Mouse (Mus musculus) thymus, adult 2 months (tissue): ENCODE measurements around the gene Pfkm.

Experiments used
- CTCF ChIP-seq: fragments of 200-500 bp; IDR thresholded peaks from 2 replicates; pipeline ENCODE4 v1.5.1; 2012; ENCODE audit warnings: mild to moderate bottlenecking, control low read depth, low read length, moderate library complexity, borderline replicate concordance; ENCODE audit not compliant: control insufficient read depth, poor library complexity, insufficient read depth; ENCODE audit errors: extremely low read depth
- POLR2A ChIP-seq: fragments of 200-500 bp; IDR thresholded peaks from 2 replicates; pipeline ENCODE4 v1.6.1; 2012; ENCODE audit warnings: mild to moderate bottlenecking, low read length, control low read depth, moderate library complexity; ENCODE audit not compliant: control insufficient read depth, poor library complexity, insufficient read depth; ENCODE audit errors: extremely low read depth

DNA sequence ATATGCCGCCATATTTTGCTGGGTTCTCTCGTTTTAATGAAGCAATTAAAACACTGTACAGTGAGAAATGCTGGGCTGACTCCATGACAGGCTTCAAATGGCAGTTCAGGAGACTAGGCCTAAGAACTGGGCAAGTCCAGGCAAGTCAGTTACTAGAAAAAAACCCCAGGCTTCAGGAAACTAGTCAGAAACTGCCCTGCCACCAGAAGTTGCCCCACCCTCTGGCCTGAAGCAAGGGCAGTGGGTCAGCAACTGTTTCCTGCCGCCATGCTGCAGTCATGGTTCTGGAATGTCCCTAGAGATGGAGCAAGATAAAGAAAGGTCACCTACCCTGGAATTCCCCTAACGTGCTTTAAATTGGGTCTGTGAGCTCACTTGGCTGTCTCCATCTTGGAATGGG, 63.6 kb downstream of the Pfkm start:
- TF ChIP-seq CTCF (no peak), POLR2A (no peak)
